Mouse (Mus musculus): ENCODE data around the gene Pole2. TPM values are rescaled to one million over a fixed set of nuclear protein-coding genes. Genes with fewer than 3 reads are reported as not detected.

Gene Pole2
- polyA plus RNA-seq, 1 experiment from 2014 or later: 33.0 TPM

DNA sequence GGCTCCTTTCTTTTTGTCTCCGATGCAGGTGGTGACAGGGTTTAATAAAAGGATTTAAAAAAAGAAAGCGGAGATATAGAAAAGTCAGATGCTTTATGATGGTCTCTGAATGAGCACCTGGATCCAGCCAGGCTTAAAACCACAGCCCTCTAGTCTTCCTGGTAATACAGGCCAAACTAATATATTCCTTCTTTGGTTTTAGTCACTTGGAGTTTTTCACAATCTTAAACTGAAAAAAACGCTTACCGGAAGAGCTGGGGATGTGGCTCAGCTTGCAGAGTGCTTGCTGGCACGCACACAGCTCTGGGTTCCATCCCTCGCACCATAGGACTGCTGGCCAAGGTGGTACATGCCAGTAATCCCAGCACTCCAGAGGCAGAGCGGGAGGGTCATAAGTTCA lies 11.4 kb downstream of the Pole2 start:
- WGBS: 92% methylated on average over 7 of the region's 7 CpGs
- Histone ChIP-seq H3K9me3 (ENCODE audit: control insufficient read depth, low read depth, low read length) (no peaks in the 10 kb centered on the region), H3K4me3 (ENCODE audit: low read depth, low read length) (no peak overlapping the region), H3K4me1 (ENCODE audit: control insufficient read depth, insufficient read depth, low read length) (no peaks in the 10 kb centered on the region), H3K36me3 (ENCODE audit: control insufficient read depth, insufficient read depth, low read length) (peaks cover 36% of the 10 kb centered on the region), H3K9ac (replicated peaks; ENCODE audit: low read depth, low read length) (no peak overlapping the region), H3K4me2 (replicated peaks; ENCODE audit: low read depth, low read length) (no peak overlapping the region), H3K27ac (ENCODE audit: low read length) (no peak overlapping the region), H3K27me3 (ENCODE audit: control insufficient read depth, insufficient read depth, low read length) (no peaks in the 10 kb centered on the region)
- ATAC-seq (ENCODE audit: insufficient number of reproducible peaks, insufficient read depth, low FRiP score, low read depth): no peak

DNA sequence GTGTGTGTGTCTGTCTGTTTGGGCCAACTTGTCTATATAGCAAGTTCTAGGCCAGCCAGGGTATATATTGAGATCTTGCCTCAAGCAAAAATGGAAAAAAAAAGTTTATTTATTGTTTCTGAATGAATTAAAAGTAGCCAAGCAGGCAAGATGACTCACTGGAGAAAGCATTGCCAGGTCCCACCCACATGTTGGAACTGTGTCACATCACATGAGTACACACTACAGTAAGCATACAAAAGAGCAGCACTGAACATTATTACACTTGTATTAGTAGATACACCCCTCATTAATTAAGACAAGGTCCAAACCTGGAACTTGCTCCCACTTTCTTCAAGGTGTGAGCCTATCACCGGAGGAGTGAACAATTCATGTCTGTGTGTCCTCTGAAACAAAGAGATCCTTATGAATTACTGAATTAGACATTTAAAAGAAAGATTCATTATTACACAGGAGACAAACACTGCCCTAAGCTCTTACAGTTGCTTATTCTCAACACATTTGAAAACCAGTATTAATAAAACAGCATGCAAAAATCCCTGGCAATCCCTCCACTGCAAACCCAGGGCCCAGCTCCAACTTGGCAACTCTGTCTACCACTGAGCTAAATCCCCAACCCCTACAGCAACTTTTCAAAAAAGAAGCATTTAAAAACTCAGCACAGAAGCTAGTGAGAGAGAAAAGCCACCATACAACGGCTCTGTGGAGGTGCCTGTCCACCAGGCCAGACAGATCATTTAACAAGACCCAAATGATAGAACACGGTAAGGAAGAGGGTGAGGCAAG lies 12.8 kb downstream of the Pole2 start:
- H3K27ac ChIP-seq (ENCODE audit: low read length): no peak overlapping the region
- H3K4me2 ChIP-seq (replicated peaks; ENCODE audit: low read depth, low read length): no peak overlapping the region
- no peak overlapping the region for H3K4me3 ChIP-seq (ENCODE audit: low read depth, low read length)
- ATAC-seq (ENCODE audit: insufficient number of reproducible peaks, insufficient read depth, low FRiP score, low read depth): no peak
- H3K36me3 ChIP-seq (ENCODE audit: control insufficient read depth, insufficient read depth, low read length): peaks cover 30% of the 10 kb centered on the region
- H3K9me3 ChIP-seq (ENCODE audit: control insufficient read depth, low read depth, low read length): no peaks in the 10 kb centered on the region
- whole genome bisulfite sequencing: 90% methylated on average over 3 of the region's 3 CpGs
- no peaks in the 10 kb centered on the region for H3K27me3 ChIP-seq (ENCODE audit: control insufficient read depth, insufficient read depth, low read length)
- H3K4me1 ChIP-seq (ENCODE audit: control insufficient read depth, insufficient read depth, low read length): no peaks in the 10 kb centered on the region
- no peak overlapping the region for H3K9ac ChIP-seq (replicated peaks; ENCODE audit: low read depth, low read length)

DNA sequence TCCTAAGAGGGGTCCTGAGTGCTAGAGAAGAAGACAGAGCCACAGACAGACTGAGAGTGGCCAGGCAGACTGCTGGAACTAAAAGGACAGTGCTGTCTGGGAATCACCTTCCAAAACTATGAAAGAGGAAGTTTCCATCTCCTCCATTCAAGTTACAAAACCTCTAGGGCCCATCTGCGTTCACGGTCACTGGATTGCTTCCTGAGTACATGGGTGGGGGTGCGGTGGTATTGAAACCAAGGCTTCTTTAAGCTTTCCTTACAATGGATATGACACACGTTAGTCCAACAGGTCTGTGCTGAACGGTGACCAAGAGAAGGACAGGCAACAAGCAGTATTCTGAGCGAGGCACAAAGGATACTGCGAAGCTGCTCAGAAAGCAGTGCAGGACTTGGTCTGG lies 13.6 kb downstream of the Pole2 start:
- peaks cover 35% of the 10 kb centered on the region for H3K36me3 ChIP-seq (ENCODE audit: control insufficient read depth, insufficient read depth, low read length)
- H3K27me3 ChIP-seq (ENCODE audit: control insufficient read depth, insufficient read depth, low read length): no peaks in the 10 kb centered on the region
- ATAC-seq (ENCODE audit: insufficient number of reproducible peaks, insufficient read depth, low FRiP score, low read depth): no peak
- H3K9me3 ChIP-seq (ENCODE audit: control insufficient read depth, low read depth, low read length): no peaks in the 10 kb centered on the region
- H3K27ac ChIP-seq (ENCODE audit: low read length): no peak overlapping the region
- 96% methylated on average over 7 of the region's 7 CpGs for WGBS
- H3K4me1 ChIP-seq (ENCODE audit: control insufficient read depth, insufficient read depth, low read length): no peaks in the 10 kb centered on the region
- no peak overlapping the region for H3K4me3 ChIP-seq (ENCODE audit: low read depth, low read length)
- no peak overlapping the region for H3K4me2 ChIP-seq (replicated peaks; ENCODE audit: low read depth, low read length)
- H3K9ac ChIP-seq (replicated peaks; ENCODE audit: low read depth, low read length): no peak overlapping the region

DNA sequence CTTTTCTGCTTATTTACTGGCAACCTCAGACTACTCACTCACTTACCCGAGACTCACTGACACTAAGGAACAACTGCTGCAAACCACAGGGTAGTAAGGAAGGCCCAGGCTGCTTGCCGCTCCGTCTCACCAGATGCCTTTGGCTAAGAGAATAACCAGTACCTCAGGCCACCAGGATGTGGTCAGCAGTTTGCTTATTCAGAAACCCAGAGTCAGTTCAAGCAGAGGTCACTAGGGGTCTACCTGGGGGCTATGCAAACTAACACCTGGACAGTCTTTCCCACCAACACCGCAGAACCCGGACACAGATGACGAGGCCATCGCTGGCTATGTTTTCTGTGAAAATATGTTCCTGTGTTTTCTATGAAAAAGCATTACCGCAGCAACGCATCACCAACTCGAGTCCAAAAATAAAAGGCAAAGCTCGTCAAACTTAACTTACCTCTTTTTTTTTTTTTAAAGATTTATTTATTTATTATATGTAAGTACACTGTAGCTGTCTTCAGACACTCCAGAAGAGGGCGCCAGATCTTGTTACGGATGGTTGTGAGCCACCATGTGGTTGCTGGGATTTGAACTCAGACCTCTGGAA lies 14.7 kb downstream of the Pole2 start:
- no peak for ATAC-seq (ENCODE audit: insufficient number of reproducible peaks, insufficient read depth, low FRiP score, low read depth)
- 95% methylated on average over 13 of the region's 13 CpGs for WGBS
- no peaks in the 10 kb centered on the region for H3K4me1 ChIP-seq (ENCODE audit: control insufficient read depth, insufficient read depth, low read length)
- H3K27ac ChIP-seq (ENCODE audit: low read length): no peak overlapping the region
- no peak overlapping the region for H3K9ac ChIP-seq (replicated peaks; ENCODE audit: low read depth, low read length)
- no peaks in the 10 kb centered on the region for H3K9me3 ChIP-seq (ENCODE audit: control insufficient read depth, low read depth, low read length)
- H3K27me3 ChIP-seq (ENCODE audit: control insufficient read depth, insufficient read depth, low read length): no peaks in the 10 kb centered on the region
- H3K36me3 ChIP-seq (ENCODE audit: control insufficient read depth, insufficient read depth, low read length): peaks cover 38% of the 10 kb centered on the region
- H3K4me3 ChIP-seq (ENCODE audit: low read depth, low read length): no peak overlapping the region
- no peak overlapping the region for H3K4me2 ChIP-seq (replicated peaks; ENCODE audit: low read depth, low read length)

DNA sequence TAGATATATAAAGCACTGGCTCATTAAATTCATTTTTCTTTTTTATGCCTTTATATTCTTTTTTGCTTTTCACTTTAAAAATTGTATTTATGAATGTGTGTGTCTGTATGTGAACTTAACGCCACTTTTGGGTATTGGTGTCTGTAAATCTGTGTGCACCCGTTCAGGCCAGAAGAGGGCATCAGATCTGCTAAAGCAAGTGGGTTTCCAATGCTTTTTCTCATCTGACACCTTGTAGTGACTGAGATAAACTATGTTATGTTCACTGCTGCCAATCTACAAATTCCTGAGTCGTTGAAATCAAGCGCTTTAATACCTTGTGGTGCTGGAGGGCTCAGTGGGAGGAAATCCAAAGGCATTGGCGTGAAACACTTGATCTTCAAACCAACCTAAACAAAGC lies 16.9 kb downstream of the Pole2 start:
- no peak overlapping the region for H3K9ac ChIP-seq (replicated peaks; ENCODE audit: low read depth, low read length)
- ATAC-seq (ENCODE audit: insufficient number of reproducible peaks, insufficient read depth, low FRiP score, low read depth): no peak
- H3K27ac ChIP-seq (ENCODE audit: low read length): no peak overlapping the region
- no peaks in the 10 kb centered on the region for H3K4me1 ChIP-seq (ENCODE audit: control insufficient read depth, insufficient read depth, low read length)
- H3K4me2 ChIP-seq (replicated peaks; ENCODE audit: low read depth, low read length): no peak overlapping the region
- H3K4me3 ChIP-seq (ENCODE audit: low read depth, low read length): no peak overlapping the region
- 79% methylated on average over 5 of the region's 5 CpGs for WGBS
- H3K36me3 ChIP-seq (ENCODE audit: control insufficient read depth, insufficient read depth, low read length): peaks cover 36% of the 10 kb centered on the region
- H3K27me3 ChIP-seq (ENCODE audit: control insufficient read depth, insufficient read depth, low read length): no peaks in the 10 kb centered on the region
- H3K9me3 ChIP-seq (ENCODE audit: control insufficient read depth, low read depth, low read length): no peaks in the 10 kb centered on the region

DNA sequence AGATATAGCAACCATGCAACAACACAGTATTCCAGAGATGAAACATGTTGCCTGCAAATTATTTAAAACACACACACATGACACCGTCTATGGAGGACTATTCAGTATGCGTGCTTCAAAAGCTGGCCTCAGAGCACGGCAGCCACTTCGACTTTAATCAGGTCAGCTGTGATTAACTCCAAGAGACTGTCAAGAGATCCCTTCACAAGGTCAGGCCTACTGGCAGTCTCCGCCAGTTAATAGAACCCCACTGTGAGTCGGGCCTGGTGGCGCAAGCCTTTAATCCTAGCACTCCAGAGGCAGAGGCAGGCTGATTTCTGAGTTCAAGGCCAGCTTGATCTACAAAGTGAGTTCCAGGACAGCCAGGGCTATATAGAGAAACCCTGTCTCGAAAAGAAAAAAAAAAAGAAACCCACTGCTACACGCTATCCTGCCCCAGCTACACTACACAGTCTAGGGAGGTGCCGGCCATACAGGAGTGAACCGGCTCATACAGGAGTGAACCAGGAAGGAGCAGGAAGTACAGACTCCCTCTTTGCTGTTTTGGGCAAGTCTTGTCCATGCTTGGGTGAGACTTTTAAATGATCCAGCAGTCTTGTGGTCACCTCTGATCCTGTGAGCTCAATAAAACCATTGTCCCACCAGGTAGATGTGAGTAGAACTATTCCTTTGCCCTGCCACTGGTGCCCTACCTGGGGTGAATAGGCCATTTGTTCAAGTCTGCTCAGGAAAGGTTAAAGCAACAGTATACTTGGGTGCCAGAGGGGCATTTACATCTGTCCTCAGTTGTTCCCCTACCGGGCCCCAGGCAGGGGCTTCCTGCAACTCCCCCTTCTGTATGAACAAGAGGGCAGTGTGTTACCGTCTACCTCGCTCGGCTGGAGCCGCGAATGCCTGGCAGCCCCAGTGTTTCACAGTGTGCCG lies 17.7 kb downstream of the Pole2 start:
- Histone ChIP-seq H3K36me3 (ENCODE audit: control insufficient read depth, insufficient read depth, low read length) (peaks cover 37% of the 10 kb centered on the region), H3K4me3 (ENCODE audit: low read depth, low read length) (no peak overlapping the region), H3K27me3 (ENCODE audit: control insufficient read depth, insufficient read depth, low read length) (no peaks in the 10 kb centered on the region), H3K4me2 (replicated peaks; ENCODE audit: low read depth, low read length) (no peak overlapping the region), H3K9me3 (ENCODE audit: control insufficient read depth, low read depth, low read length) (no peaks in the 10 kb centered on the region), H3K27ac (ENCODE audit: low read length) (no peak overlapping the region), H3K9ac (replicated peaks; ENCODE audit: low read depth, low read length) (no peak overlapping the region), H3K4me1 (ENCODE audit: control insufficient read depth, insufficient read depth, low read length) (no peaks in the 10 kb centered on the region)
- 89% methylated on average over 18 of the region's 18 CpGs for WGBS
- ATAC-seq (ENCODE audit: insufficient number of reproducible peaks, insufficient read depth, low FRiP score, low read depth): no peak

DNA sequence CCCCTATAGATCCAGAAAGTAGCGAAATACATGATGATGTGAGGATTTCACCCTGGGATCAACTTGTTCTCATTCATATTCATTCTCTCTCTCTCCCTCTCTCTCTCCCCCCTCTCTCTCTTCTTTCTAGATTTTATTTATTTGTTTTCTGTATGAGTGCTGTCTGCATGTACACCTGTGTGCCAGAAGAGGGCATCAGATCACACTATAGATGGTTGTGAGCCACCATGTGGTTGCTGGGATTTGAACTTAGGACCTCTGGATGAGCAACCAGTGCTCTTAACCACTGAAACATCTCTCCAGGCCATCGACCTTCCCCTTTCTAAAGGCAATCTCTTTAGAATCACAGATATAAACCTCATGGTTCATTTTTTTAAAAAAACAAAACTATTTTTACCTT lies 19.5 kb downstream of the Pole2 start:
- H3K4me2 ChIP-seq (replicated peaks; ENCODE audit: low read depth, low read length): no peak overlapping the region
- peaks cover 32% of the 10 kb centered on the region for H3K36me3 ChIP-seq (ENCODE audit: control insufficient read depth, insufficient read depth, low read length)
- H3K9ac ChIP-seq (replicated peaks; ENCODE audit: low read depth, low read length): no peak overlapping the region
- no peaks in the 10 kb centered on the region for H3K4me1 ChIP-seq (ENCODE audit: control insufficient read depth, insufficient read depth, low read length)
- no peak overlapping the region for H3K27ac ChIP-seq (ENCODE audit: low read length)
- H3K9me3 ChIP-seq (ENCODE audit: control insufficient read depth, low read depth, low read length): no peaks in the 10 kb centered on the region
- no peak for ATAC-seq (ENCODE audit: insufficient number of reproducible peaks, insufficient read depth, low FRiP score, low read depth)
- WGBS: 88% methylated on average over 2 of the region's 2 CpGs
- H3K27me3 ChIP-seq (ENCODE audit: control insufficient read depth, insufficient read depth, low read length): no peaks in the 10 kb centered on the region
- no peak overlapping the region for H3K4me3 ChIP-seq (ENCODE audit: low read depth, low read length)

DNA sequence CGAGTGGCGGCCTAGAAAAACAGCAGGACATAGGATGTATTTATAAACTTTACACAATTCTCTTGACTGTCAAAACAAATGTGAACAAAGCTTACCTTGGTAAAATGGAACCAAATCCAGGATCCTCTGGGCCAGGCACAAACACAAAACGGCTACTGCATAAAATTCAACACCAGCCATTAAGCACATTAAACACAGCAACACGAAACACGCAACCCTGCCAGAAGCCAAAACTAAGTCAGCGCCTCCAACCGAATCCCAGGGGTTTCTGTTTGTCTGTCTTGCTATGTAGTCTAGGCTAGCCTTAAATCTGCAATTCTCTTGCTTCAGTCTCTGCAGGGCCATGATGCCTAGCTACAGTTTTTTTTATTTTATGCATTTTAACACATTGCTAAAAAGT lies 20.1 kb downstream of the Pole2 start:
- Histone ChIP-seq H3K4me3 (ENCODE audit: low read depth, low read length) (no peak overlapping the region), H3K36me3 (ENCODE audit: control insufficient read depth, insufficient read depth, low read length) (peaks cover 34% of the 10 kb centered on the region), H3K4me2 (replicated peaks; ENCODE audit: low read depth, low read length) (no peak overlapping the region), H3K9me3 (ENCODE audit: control insufficient read depth, low read depth, low read length) (no peaks in the 10 kb centered on the region), H3K27ac (ENCODE audit: low read length) (no peak overlapping the region), H3K9ac (replicated peaks; ENCODE audit: low read depth, low read length) (no peak overlapping the region), H3K27me3 (ENCODE audit: control insufficient read depth, insufficient read depth, low read length) (no peaks in the 10 kb centered on the region), H3K4me1 (ENCODE audit: control insufficient read depth, insufficient read depth, low read length) (no peaks in the 10 kb centered on the region)
- ATAC-seq (ENCODE audit: insufficient number of reproducible peaks, insufficient read depth, low FRiP score, low read depth): no peak
- WGBS: 95% methylated on average over 7 of the region's 7 CpGs

Measured in stomach, embryonic 14.5 days (tissue).